Mouse (Mus musculus) erythroblast, embryonic 14.5 days (primary cell): ENCODE measurements around the gene Tomm20l. TPM values are rescaled to one million over a fixed set of nuclear protein-coding genes. Genes with fewer than 3 reads are reported as not detected.
"Not testable (repeated sequence)": the region's sequence is repeated elsewhere in the genome, so short reads cannot be mapped to it uniquely, and the experiment has no call there.

Source experiments
- H3K27me3 ChIP-seq: 2 replicates; pipeline ENCODE4 v1.6.1; 2012; ENCODE audit warnings: inconsistent platforms; ENCODE audit not compliant: control insufficient read depth
- H3K36me3 ChIP-seq: 2 replicates; pipeline ENCODE4 v1.6.1; 2012; ENCODE audit warnings: mild to moderate bottlenecking, inconsistent platforms; ENCODE audit not compliant: control insufficient read depth
- H3K4me1 ChIP-seq: 2 replicates; pipeline ENCODE4 v1.6.1; 2012; ENCODE audit warnings: inconsistent platforms; ENCODE audit not compliant: control insufficient read depth
- H3K4me3 ChIP-seq: replicated peaks from 2 replicates; pipeline ENCODE3; 2012; ENCODE audit warnings: moderate library complexity, mild to moderate bottlenecking, inconsistent platforms
- H3K9me3 ChIP-seq: 2 replicates; pipeline ENCODE4 v1.6.1; 2012; ENCODE audit warnings: low read length, inconsistent platforms, mixed read lengths; ENCODE audit not compliant: control insufficient read depth
- GATA1 ChIP-seq: IDR thresholded peaks from 2 replicates; pipeline ENCODE4 v1.6.1; 2012; ENCODE audit warnings: low read length, inconsistent platforms, mixed read lengths
- TAL1 ChIP-seq: IDR thresholded peaks from 3 replicates; pipeline ENCODE4 v1.6.1; 2012; ENCODE audit warnings: low read length, inconsistent platforms, mixed read lengths
- polyA plus RNA-seq: library from polyadenylated mRNA; stranded (reverse); fragments of >175 nt; gene quantifications from 2 replicates; pipeline ENCODE4 v1.2.3, GENCODE M21; 2012

The Tomm20l gene
- not detected in 2 replicates for polyA plus RNA-seq

DNA sequence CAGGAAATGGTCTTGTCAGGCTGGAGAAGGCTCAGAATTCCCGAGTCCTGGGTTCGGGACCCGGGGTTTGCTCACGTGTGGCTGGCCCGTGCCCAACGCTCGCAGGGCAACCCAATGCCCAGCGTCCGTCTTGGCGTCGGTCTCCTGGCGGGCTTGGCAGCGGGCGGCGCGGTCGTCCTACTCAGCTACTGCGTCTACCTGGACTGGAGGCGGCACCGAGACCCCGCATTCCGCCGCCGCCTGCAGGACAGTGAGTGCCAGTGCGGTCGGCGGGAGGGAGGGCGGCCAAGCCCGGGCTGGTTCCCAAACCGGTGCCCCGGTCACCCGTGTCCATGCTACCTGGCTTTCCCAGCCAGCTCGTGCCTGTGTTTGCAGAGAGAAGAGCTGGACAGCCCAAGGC is at the start of gene Tomm20l:
Gene Tomm20l, plus strand, starts transcription at position 98 of the 400 bp plus-strand sequence.
- peaks cover 15% of the 10 kb centered on the region for H3K27me3 ChIP-seq
- H3K9me3 ChIP-seq, result no peaks in the 10 kb centered on the region
- H3K36me3 ChIP-seq, result no peaks in the 10 kb centered on the region
- no peak within 1 kb of the TSS for H3K4me3 ChIP-seq
- H3K4me1 ChIP-seq, result peaks cover 12% of the 10 kb centered on the region
- TF ChIP-seq GATA1 (no peak), TAL1 (no peak)

DNA sequence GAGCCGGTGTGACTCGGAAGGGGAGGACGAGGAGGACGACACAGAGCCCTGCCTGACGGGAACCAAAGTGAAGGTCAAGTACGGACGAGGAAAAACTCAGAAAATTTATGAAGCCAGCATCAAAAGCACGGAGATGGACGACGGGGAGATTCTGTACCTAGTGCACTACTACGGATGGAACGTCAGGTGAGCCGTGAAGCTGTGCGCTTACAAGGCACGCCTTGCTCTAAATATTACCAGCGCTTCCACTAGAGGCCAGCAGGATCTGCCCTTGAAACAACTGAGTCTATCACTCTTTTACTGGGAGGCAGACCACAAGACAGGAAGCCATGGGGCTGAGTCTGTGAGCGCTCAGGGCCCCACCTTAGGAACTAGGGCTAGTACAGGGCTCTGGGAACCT is 41.4 kb upstream of the Tomm20l start:
- Histone ChIP-seq H3K9me3 (no peaks in the 10 kb centered on the region), H3K27me3 (no peaks in the 10 kb centered on the region), H3K4me3 (no peak overlapping the region), H3K36me3 (peaks cover 91% of the 10 kb centered on the region), H3K4me1 (no peaks in the 10 kb centered on the region)
- TF ChIP-seq TAL1 (no peak), GATA1 (no peak)

DNA sequence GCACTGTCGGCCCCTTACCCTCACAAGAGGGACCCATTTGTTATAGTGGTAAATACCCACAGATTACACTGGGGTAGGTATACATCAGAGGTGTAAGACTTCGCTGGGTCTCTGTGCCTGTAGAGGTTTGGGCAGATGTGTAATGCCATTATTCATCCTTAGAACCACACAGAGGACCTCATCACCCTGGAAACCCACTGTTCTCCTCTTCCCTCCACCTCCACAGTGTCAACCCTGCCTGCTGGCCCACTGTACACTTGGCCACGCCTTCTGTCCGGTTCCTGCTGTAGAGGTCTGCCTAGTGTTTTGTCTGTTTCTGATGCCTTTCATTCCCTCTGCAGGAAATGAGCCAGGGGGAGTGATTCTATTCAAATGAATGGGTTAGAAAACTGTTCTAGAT is 39.2 kb upstream of the Tomm20l start:
- H3K36me3 ChIP-seq, result peaks cover 93% of the 10 kb centered on the region
- no peaks in the 10 kb centered on the region for H3K9me3 ChIP-seq
- no peaks in the 10 kb centered on the region for H3K27me3 ChIP-seq
- no peaks in the 10 kb centered on the region for H3K4me1 ChIP-seq
- H3K4me3 ChIP-seq, result no peak overlapping the region
- TF ChIP-seq GATA1 (no peak), TAL1 (no peak)

DNA sequence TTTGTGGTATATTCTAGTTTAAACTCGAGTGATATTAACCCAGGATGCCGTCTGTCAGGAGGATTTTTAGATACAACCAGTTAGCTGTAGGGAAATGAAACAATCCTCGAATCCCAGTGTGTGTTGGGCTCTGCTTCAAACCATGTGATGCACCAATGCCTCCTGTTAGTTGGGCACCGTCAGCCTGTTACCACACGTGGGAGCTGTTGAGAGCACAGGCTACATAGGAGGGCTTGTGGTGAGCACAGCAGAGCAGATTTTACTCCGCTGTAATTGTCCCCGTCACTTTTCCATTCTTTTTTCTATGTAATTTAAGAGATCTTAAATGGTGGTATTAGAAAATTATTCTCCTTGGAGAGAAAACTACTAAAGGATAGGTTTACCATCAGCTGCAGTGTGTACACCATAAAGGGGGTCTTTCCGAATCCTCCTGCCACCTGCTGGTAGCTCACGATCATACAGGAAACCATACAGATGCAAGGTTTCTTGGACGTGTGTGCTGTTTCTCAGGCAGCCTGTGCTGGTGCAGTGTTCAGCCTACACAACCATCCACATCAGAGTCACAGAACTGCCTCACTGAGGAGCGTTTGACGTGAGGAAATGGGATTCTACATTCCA is 38.0 kb upstream of the Tomm20l start:
- TF ChIP-seq GATA1, result no peak
- TF ChIP-seq TAL1, result no peak
- Histone ChIP-seq H3K4me3 (no peak overlapping the region), H3K27me3 (no peaks in the 10 kb centered on the region), H3K9me3 (no peaks in the 10 kb centered on the region), H3K36me3 (peaks cover 82% of the 10 kb centered on the region), H3K4me1 (no peaks in the 10 kb centered on the region)

DNA sequence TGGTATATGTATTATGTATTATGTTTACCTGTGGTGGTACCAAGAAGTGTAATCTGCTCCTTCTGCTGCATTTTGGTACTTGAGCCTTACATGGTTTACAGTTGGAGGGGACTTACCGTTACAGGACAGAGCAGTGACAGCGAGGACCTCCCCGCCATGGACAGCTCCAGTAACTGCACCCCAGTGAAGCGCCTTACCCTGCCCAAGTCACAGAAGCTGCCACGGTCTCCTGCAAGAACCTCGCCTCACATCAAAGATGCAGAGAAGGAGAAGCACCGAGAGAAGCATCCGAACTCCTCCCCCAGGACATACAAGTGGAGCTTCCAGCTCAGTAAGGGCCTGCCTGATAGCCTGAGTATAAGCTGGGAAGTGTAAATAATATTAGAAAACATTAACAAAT is 24.9 kb upstream of the Tomm20l start:
- Histone ChIP-seq H3K36me3 (peaks cover 37% of the 10 kb centered on the region), H3K4me3 (no peak overlapping the region), H3K27me3 (no peaks in the 10 kb centered on the region), H3K4me1 (no peaks in the 10 kb centered on the region), H3K9me3 (no peaks in the 10 kb centered on the region)
- TF ChIP-seq GATA1, result no peak
- TF ChIP-seq TAL1, result no peak

DNA sequence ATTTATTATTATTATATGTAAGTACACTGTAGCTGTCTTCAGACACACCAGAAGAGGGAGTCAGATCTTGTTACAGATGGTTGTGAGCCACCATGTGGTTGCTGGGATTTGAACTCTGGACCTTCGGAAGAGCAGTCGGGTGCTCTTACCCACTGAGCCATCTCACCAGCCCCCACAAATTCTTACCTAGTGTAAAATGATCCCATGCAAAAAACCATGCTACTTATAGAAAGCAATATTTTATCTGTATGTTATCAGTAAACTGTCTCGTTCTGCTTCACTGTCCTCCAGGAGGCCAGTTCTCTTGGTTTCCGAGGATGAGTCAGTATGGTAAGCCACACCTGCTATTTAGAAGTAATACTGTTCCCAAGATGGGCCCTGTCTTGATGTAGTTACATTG is 7.0 kb upstream of the Tomm20l start:
- H3K4me1 ChIP-seq, H3K27me3 ChIP-seq, H3K9me3 ChIP-seq: not testable (repeated sequence)

DNA sequence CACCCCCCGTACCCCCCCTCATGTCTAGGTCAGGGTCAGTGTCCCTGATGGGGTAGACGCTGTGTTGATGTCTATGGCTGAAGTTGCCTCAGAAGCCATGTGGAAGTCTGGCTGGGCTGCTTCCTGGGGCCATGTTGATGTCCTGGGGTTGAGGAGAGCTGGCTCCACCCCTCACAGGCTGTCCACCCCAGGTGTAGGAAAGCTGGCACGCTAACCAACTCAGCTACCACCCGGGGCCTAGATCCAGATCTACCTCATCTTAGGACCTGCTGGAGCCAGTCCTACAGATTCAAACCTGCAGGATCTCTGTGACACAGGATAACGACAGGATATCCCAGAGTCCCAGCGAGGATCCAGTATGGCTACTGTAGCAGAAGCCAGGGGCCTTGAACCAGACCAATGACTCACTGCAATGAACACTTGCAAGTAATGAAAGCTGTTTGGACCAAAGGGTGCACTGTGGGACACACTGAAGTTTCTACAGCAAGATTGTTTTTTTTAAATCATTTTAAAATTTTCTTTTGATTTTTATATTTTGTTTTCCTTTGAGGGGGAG is 3.9 kb upstream of the Tomm20l start:
- H3K9me3 ChIP-seq, result no peaks in the 10 kb centered on the region
- peaks cover 3% of the 10 kb centered on the region; the same call in 1 of the 2 replicates for H3K4me1 ChIP-seq
- no peaks in the 10 kb centered on the region for H3K36me3 ChIP-seq
- TF ChIP-seq TAL1 (no peak), GATA1 (no peak)
- peaks cover 11% of the 10 kb centered on the region for H3K27me3 ChIP-seq
- H3K4me3 ChIP-seq, result no peak overlapping the region

More for the DNA sequence above, 7.0 kb upstream of the Tomm20l start:
- not testable (repeated sequence) for H3K4me3 ChIP-seq, H3K36me3 ChIP-seq

DNA sequence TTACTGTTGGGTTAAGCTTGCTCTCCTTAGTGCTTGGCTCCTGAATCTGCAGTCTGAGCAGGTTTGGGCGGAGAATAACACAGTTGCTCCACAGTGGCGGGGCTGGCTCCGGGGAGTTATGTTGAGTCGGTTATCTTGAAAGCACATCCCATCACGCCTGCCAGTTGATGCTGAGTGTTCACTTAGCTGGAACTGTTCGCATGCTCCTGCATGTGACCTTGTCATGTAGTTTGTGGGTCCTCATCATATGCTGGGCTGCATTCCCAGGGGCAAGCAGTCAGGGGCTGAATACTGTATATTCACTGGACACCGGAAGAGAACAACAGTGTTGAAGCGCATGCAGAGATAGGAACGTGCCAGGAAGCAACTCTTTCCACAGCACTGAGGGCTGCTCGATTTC is 1.8 kb downstream of the Tomm20l start:
- no peak overlapping the region for H3K4me3 ChIP-seq
- no peak for TF ChIP-seq GATA1
- TF ChIP-seq TAL1, result no peak
- peaks cover 15% of the 10 kb centered on the region for H3K27me3 ChIP-seq
- H3K9me3 ChIP-seq, result no peaks in the 10 kb centered on the region
- H3K36me3 ChIP-seq, result no peaks in the 10 kb centered on the region
- H3K4me1 ChIP-seq, result peaks cover 12% of the 10 kb centered on the region

DNA sequence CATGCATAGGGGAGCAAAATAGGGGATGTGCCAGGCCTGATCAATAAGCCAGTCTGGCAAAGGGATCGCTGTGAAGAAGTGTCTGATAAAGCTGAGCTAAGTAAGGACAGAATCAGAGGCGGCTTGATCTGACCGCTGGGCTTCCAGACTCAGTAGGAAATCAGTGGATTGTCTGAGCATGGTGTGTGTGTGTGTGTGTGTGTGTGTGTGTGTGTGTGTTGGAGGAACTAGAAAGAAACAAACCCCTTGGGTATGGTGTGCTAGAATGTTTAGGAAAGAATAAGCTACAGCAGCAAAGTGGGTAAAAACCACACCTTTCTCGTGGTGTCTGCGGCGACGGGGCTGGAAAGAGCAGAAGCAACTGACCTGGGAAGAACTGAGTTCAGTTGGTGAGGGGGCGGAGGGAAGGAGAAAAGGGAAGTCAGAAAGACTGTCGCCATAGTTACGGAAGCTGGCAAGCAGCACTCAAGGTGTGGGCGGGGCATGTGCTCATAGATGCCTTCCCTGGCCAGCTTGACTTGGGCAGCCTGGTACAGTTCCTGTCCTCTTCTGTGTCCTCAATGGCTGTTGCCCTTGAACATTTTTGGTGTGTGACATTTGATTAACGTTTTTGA is 2.6 kb downstream of the Tomm20l start:
- Histone ChIP-seq H3K27me3 (peaks cover 15% of the 10 kb centered on the region), H3K4me1 (peaks cover 12% of the 10 kb centered on the region), H3K9me3 (no peaks in the 10 kb centered on the region), H3K4me3 (no peak overlapping the region), H3K36me3 (no peaks in the 10 kb centered on the region)
- TF ChIP-seq TAL1 (no peak), GATA1 (no peak)

DNA sequence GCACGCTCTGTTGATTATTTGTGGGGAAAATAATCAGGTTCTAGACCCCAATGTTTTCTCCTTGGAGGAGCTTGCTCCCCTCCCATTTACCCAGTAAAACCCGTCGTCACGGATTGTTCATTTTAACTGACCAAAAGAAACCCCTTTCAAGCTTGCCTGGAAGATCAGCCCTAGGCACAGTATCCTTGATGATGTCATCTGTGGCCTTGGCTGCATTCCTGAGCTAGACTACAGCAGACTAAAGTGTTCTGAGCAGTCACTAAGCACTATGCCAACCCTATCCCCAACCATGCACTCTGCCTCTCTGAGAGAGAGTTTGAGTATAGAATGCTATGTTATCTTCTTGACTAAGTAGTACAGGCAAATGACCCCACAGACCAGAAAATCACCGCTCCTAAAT is 5.2 kb downstream of the Tomm20l start:
- Histone ChIP-seq H3K36me3 (no peaks in the 10 kb centered on the region), H3K4me3 (no peak overlapping the region), H3K4me1 (peaks cover 9% of the 10 kb centered on the region), H3K27me3 (peaks cover 11% of the 10 kb centered on the region), H3K9me3 (no peaks in the 10 kb centered on the region)
- TF ChIP-seq GATA1 (no peak), TAL1 (no peak)
